Mouse (Mus musculus) intestine, embryonic 14.5 days (tissue): ENCODE measurements around the gene Il10rb. TPM values are rescaled to one million over a fixed set of nuclear protein-coding genes. Genes with fewer than 3 reads are reported as not detected.

Experiments
- ATAC-seq: fragments of 200-750 bp; cut with Nextera tagmentation; replicated peaks from 2 replicates; pipeline ENCODE4 v1.8.0; 2017; ENCODE audit warnings: low read depth, moderate number of reproducible peaks, moderate TSS enrichment, moderate library complexity; ENCODE audit not compliant: low FRiP score, low TSS enrichment
- DNase-seq: peaks from one replicate; pipeline ENCODE4 v3.0.0-alpha.2; 2018; ENCODE audit warnings: low spot score
- H3K27ac ChIP-seq: fragments of 300-500 bp; sonication (generic); 2 replicates; pipeline ENCODE4 v1.5.1; 2014; ENCODE audit warnings: low read depth, mild to moderate bottlenecking, control low read depth
- H3K27me3 ChIP-seq: fragments of 300-500 bp; sonication (generic); replicated peaks from 2 replicates; pipeline ENCODE4 v1.6.1; 2014; ENCODE audit warnings: low read length, control low read depth; ENCODE audit not compliant: control insufficient read depth, insufficient read depth
- H3K36me3 ChIP-seq: fragments of 300-500 bp; sonication (generic); 2 replicates; pipeline ENCODE4 v1.6.1; 2014; ENCODE audit warnings: low read length, control low read depth; ENCODE audit not compliant: control insufficient read depth, insufficient read depth
- H3K4me1 ChIP-seq: fragments of 300-500 bp; sonication (generic); replicated peaks from 2 replicates; pipeline ENCODE4 v1.6.1; 2014; ENCODE audit warnings: low read length, control low read depth, mixed read lengths; ENCODE audit not compliant: control insufficient read depth, insufficient read depth
- H3K4me2 ChIP-seq: fragments of 300-500 bp; sonication (generic); 2 replicates; pipeline ENCODE4 v1.6.1; 2014; ENCODE audit warnings: low read length
- H3K4me3 ChIP-seq: fragments of 300-500 bp; sonication (generic); 2 replicates; pipeline ENCODE4 v1.5.1; 2014; ENCODE audit warnings: low read depth, low read length, control low read depth, mixed read lengths
- H3K9ac ChIP-seq: fragments of 300-500 bp; sonication (generic); 2 replicates; pipeline ENCODE4 v1.6.1; 2014; ENCODE audit warnings: mild to moderate bottlenecking, low read length
- H3K9me3 ChIP-seq: fragments of 300-500 bp; sonication (generic); 2 replicates; pipeline ENCODE4 v1.6.1; 2016; ENCODE audit warnings: low read length, control low read depth; ENCODE audit not compliant: control insufficient read depth
- WGBS: fragments of 180-500 bp; shearing (Covaris S2); extraction: QIAGEN DNeasy Blood & Tissue Kit; methylation state at CpG from one replicate; pipeline ENCODE4 v1.1.7; 2014; 5-methylcytosine and 5-hydroxymethylcytosine counted together
- polyA plus RNA-seq: library from polyadenylated mRNA; unstranded; fragments of >200 nt; fragmentation: Nextera tagmentation; extraction: Ambion mirVana; gene quantifications from 2 replicates; pipeline ENCODE4 v1.2.1, GENCODE M21; 2014

Gene Il10rb
- polyA plus RNA-seq, 1 experiment from 2014 or later: 36.8 TPM

DNA sequence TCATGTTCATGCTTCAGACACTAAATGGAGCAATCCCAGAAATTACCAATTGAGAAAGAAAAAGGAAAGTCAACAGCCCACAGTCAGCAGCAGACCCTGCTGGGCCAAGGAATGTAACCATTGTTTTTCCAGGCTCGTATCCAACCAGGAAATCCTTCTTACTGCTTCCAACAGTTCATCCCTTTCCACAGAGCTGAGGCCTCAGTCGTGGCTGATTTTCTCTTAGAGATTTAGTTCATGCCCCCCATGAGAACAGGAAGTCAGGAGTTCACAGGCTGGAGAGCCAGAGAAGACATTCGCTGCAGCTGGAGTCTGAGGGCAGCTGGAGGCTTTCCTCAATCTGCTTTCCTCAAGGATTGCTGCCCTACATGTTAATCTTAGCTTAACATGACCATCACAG, 42.5 kb upstream of the Il10rb start:
- DNase-seq (no peak), ATAC-seq (no peak)
- 18% methylated on average over 3 of the region's 3 CpGs for WGBS
- H3K27ac ChIP-seq: peak overlapping the region; percentile 47; the same call in 1 of the 2 replicates
- no peaks in the 10 kb centered on the region for H3K9me3 ChIP-seq
- no peak overlapping the region for H3K9ac ChIP-seq
- peaks cover 4% of the 10 kb centered on the region; the same call in 1 of the 2 replicates for H3K4me1 ChIP-seq
- H3K4me2 ChIP-seq: no peak overlapping the region
- H3K27me3 ChIP-seq: no peaks in the 10 kb centered on the region
- no peak overlapping the region for H3K4me3 ChIP-seq
- H3K36me3 ChIP-seq: no peaks in the 10 kb centered on the region

- Histone ChIP-seq H3K27ac (no peak overlapping the region), H3K4me1 (peaks cover 4% of the 10 kb centered on the region; the same call in 1 of the 2 replicates)
- no peak for ATAC-seq
Observed at GRCm38 (mm10) chr16:91366567-91366966, 39.4 kb upstream of the Il10rb start.

GRCm38 (mm10) chr16:91367066-91367465, 38.9 kb upstream of the Il10rb start:
- 74% methylated on average over 2 of the region's 2 CpGs for WGBS
- DNase-seq: no peak
- Histone ChIP-seq H3K27ac (no peak overlapping the region), H3K9me3 (no peaks in the 10 kb centered on the region), H3K4me3 (no peak overlapping the region), H3K4me2 (no peak overlapping the region), H3K9ac (no peak overlapping the region), H3K4me1 (peaks cover 4% of the 10 kb centered on the region; the same call in 1 of the 2 replicates), H3K27me3 (no peaks in the 10 kb centered on the region), H3K36me3 (no peaks in the 10 kb centered on the region)
- no peak for ATAC-seq

More at GRCm38 (mm10) chr16:91366567-91366966, 39.4 kb upstream of the Il10rb start:
- Histone ChIP-seq H3K9me3 (no peaks in the 10 kb centered on the region), H3K4me3 (no peak overlapping the region), H3K36me3 (no peaks in the 10 kb centered on the region), H3K9ac (no peak overlapping the region), H3K4me2 (no peak overlapping the region), H3K27me3 (no peaks in the 10 kb centered on the region)
- no peak for DNase-seq

- no peaks in the 10 kb centered on the region for H3K9me3 ChIP-seq
- H3K27ac ChIP-seq: peak within 1 kb of the TSS; percentile 91
- peak; percentile 88 for DNase-seq
- peak within 1 kb of the TSS; percentile 90 for H3K4me3 ChIP-seq
- peak within 1 kb of the TSS; percentile 91 for H3K9ac ChIP-seq
- H3K36me3 ChIP-seq: no peaks in the 10 kb centered on the region
- peaks cover 12% of the 10 kb centered on the region; the same call in 1 of the 2 replicates for H3K4me1 ChIP-seq
- no peaks in the 10 kb centered on the region for H3K27me3 ChIP-seq
- peak within 1 kb of the TSS; percentile 71 for H3K4me2 ChIP-seq
- WGBS: under 1% methylated on average over 62 of the region's 62 CpGs
- peak; percentile 90 for ATAC-seq
Observed at GRCm38 (mm10) chr16:91372577-91373472, 33.1 kb upstream of the Il10rb start, which contains the start of gene Ifnar2. Gene Ifnar2 (plus strand): TSS chr16:91372783.

- Histone ChIP-seq H3K4me3 (peak overlapping the region; percentile 90), H3K4me1 (peaks cover 12% of the 10 kb centered on the region; the same call in 1 of the 2 replicates), H3K4me2 (peak overlapping the region; percentile 71), H3K9ac (peak overlapping the region; percentile 91), H3K36me3 (no peaks in the 10 kb centered on the region), H3K27me3 (no peaks in the 10 kb centered on the region), H3K27ac (peak overlapping the region; percentile 91; the same call in 1 of the 2 replicates), H3K9me3 (no peaks in the 10 kb centered on the region)
- DNase-seq: no peak
- WGBS: 33% methylated on average over 13 of the region's 13 CpGs
- no peak for ATAC-seq
Observed at GRCm38 (mm10) chr16:91373473-91374252, 32.3 kb upstream of the Il10rb start.

DNA sequence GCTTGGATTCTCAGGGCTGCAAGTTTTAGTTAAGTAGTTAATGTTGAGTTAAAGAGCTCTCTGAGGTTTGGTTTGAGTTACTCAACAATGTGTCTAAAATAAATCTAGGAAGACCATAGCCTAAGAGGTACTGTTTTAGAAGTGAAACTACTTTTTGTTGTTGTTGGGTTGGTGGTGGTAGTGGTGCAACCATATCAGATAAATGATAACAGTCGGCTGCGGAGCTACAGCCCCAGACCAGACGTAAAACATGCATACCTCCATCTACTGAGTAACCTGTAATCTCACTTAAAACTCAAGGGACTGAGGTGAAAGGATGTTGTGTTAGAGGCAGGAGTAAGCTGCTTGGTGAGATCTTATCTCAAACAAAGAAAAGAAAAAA, 31.7 kb upstream of the Il10rb start:
- no peak for DNase-seq
- Histone ChIP-seq H3K27ac (no peak overlapping the region), H3K9ac (no peak overlapping the region; the same call in 1 of the 2 replicates), H3K27me3 (no peaks in the 10 kb centered on the region), H3K4me3 (0 out of 2 replicates have a peak overlapping the region, but pooled peaks have one; percentile 90), H3K9me3 (no peaks in the 10 kb centered on the region), H3K4me2 (peak overlapping the region; percentile 71; the same call in 1 of the 2 replicates), H3K4me1 (peaks cover 12% of the 10 kb centered on the region; the same call in 1 of the 2 replicates), H3K36me3 (no peaks in the 10 kb centered on the region)
- WGBS: 82% methylated on average over 3 of the region's 3 CpGs
- no peak for ATAC-seq

- H3K4me2 ChIP-seq: no peak overlapping the region
- H3K4me3 ChIP-seq: no peak overlapping the region
- H3K27me3 ChIP-seq: no peaks in the 10 kb centered on the region
- 90% methylated on average over 10 of the region's 10 CpGs for WGBS
- ATAC-seq (no peak), DNase-seq (no peak)
- no peak overlapping the region for H3K9ac ChIP-seq
- H3K4me1 ChIP-seq: peaks cover 12% of the 10 kb centered on the region; the same call in 1 of the 2 replicates
- H3K27ac ChIP-seq: no peak overlapping the region
- no peaks in the 10 kb centered on the region for H3K9me3 ChIP-seq
- H3K36me3 ChIP-seq: no peaks in the 10 kb centered on the region
Observed at GRCm38 (mm10) chr16:91376701-91377100, 29.3 kb upstream of the Il10rb start.

DNA sequence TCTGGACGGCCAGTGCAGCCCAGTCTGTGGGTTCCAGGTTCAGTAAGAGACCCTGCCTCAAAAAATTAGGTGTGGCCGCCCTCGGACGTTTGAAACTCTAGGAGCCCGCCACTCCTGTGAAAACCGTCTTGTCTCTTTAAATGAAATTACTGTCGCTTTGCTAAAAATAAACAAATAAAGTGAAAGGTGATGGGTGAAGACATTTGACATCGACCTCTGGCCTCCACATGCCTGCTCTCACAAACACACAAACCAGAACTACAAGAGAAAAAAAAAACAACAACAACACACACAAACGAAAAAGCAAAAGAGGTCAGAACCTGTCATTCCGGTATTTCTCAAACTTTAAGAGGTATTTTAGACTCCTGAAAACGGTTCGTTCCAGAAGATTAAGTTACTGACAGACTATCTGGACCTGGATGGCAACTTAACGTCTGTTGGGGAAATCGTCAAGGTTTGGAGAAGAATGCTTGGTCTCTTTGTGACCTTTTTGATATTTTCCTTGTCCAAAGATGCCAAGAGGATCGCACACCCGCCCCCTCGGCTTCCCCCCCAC, 27.5 kb upstream of the Il10rb start:
- Histone ChIP-seq H3K9me3 (no peaks in the 10 kb centered on the region), H3K36me3 (0 out of 2 replicates have a peak, but pooled peaks cover under 1% of the 10 kb centered on the region), H3K4me1 (peaks cover 10% of the 10 kb centered on the region; the same call in 1 of the 2 replicates), H3K4me2 (0 out of 2 replicates have a peak overlapping the region, but pooled peaks have one; percentile 19), H3K4me3 (no peak overlapping the region), H3K27ac (no peak overlapping the region), H3K27me3 (no peaks in the 10 kb centered on the region), H3K9ac (no peak overlapping the region)
- DNase-seq (no peak), ATAC-seq (no peak)
- 50% methylated on average over 17 of the region's 17 CpGs for WGBS
